Mouse (Mus musculus): ENCODE results near the gene Gm21616. TPM values are rescaled to one million over a fixed set of nuclear protein-coding genes. Genes with fewer than 3 reads are reported as not detected.
"Not testable (repeated sequence)": the region's sequence is repeated elsewhere in the genome, so short reads cannot be mapped to it uniquely, and the experiment has no call there.

The Gm21616 gene
- not detected for total RNA-seq (2021)
- long read RNA-seq, experiment 1: 0 reads
- long read RNA-seq, experiment 2: 0 reads

DNA sequence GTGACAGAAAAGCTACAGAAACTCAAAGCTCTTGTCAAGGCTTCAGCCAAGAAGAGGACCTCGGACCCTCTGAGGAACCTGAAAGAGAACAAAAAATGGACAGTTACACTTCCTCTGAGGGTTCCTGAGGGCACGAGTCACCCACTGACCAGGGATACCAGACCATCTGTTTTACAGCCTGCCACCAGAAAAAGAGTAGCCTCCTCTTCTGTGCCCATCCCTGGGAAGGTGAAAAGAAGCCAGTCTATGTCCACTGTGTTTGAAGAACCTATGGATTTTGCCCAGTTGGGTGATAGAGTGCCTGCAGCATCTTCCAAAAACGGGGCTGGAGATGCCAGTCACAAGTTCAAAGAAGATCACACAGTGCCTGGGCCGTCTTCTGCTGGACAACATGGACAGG is at the start of gene Gm21616:
Gene Gm21616, plus strand, starts transcription at position 301 of the 400 bp plus-strand sequence.
- DNase-seq (ENCODE audit: low spot score in 2 of 2); intact Hi-C loops (cut with DNase I): not testable (repeated sequence)

All from left cerebral cortex, postnatal 14 days (tissue).